Mouse (Mus musculus): ENCODE measurements at regions not wholly inside any gene's neighbourhood (a gene's known extent, or its start where the extent isn't known, plus 50 kb on each side); places are given as distances from the start of the nearest gene placed in this dataset.

- DNase-seq (ENCODE audit: low read depth): no peak
These were observed 84.1 kb upstream of the Nampt start for GRCm38 (mm10) chr12:32735224-32735623.

DNA sequence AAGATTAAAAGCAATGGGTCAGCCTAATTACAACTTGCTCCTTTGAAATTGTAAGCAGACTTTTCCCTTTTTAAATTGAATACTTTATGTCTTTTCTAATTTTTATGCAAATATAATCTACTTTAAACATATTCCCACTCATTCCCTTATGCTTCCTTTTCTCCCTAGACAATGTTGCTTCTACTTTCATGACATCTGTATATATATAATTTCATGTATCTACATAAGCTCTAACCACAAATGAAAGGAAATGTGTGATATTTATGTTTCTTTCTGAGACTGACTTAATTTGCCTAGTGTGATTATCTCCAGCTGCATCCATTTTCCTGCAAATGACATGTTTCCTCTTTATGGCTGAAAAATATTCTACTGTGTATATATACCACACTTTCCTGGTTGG, 77.9 kb upstream of the Nampt start:
- DNase-seq (ENCODE audit: low read depth): no peak

- no peak for DNase-seq (ENCODE audit: low read depth)
These were observed 61.8 kb upstream of the Nampt start for GRCm38 (mm10) chr12:32757441-32758119.

DNA sequence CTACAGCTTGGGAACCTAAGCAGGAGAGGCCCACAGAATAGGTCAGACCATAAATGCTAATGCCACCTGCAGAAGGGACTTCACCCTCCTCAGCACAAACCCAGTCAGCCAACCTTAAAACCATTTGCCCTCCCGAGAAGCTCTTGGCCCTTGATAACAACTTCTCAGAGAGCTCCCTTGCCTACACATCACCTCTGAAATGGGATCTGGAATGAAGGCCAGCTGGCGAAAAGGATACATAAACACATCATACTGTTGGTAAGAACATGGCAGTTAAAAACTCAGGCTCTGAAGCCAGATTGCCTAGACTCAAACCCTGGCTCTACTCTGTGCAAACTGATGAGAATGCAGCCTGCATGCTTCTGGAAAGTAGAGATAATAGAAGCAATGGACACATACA, 61.2 kb upstream of the Nampt start:
- DNase-seq (ENCODE audit: low read depth): no peak

- DNase-seq (ENCODE audit: low read depth): no peak
These were observed 58.7 kb upstream of the Nampt start for GRCm38 (mm10) chr12:32760627-32761026.

GRCm38 (mm10) chr12:32761055-32761454, 58.3 kb upstream of the Nampt start:
- DNase-seq (ENCODE audit: low read depth): no peak

DNA sequence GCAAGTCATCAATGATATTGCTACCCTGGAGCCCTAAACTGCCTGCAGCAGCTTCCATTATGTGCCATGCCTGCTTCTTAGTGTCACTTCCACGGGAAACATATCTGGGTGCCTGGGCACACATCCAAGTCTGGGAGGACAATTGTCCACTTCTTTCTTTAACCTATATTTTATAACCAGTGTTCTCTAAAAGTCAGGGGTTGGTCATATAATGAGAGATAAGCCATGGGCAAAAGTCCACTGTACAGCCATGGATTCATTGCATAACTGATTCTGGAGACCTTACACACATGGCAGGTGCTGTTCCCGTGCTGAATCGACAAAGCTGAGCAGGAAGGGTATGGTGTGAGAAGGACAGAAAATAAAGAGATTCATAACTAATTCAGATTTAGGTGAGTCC, 55.1 kb upstream of the Nampt start:
- no peak for DNase-seq (ENCODE audit: low read depth)

- DNase-seq (ENCODE audit: low read depth): no peak
These were observed 54.6 kb upstream of the Nampt start for GRCm38 (mm10) chr12:32764747-32765146.

GRCm38 (mm10) chr12:32765861-32766260, 53.5 kb upstream of the Nampt start:
- no peak for DNase-seq (ENCODE audit: low read depth)

- no peak for DNase-seq (ENCODE audit: low read depth)
These were observed 52.8 kb upstream of the Nampt start for GRCm38 (mm10) chr12:32766575-32766974.

- no peak for DNase-seq (ENCODE audit: low read depth)
These were observed 51.9 kb upstream of the Nampt start for GRCm38 (mm10) chr12:32767206-32768081.

DNA sequence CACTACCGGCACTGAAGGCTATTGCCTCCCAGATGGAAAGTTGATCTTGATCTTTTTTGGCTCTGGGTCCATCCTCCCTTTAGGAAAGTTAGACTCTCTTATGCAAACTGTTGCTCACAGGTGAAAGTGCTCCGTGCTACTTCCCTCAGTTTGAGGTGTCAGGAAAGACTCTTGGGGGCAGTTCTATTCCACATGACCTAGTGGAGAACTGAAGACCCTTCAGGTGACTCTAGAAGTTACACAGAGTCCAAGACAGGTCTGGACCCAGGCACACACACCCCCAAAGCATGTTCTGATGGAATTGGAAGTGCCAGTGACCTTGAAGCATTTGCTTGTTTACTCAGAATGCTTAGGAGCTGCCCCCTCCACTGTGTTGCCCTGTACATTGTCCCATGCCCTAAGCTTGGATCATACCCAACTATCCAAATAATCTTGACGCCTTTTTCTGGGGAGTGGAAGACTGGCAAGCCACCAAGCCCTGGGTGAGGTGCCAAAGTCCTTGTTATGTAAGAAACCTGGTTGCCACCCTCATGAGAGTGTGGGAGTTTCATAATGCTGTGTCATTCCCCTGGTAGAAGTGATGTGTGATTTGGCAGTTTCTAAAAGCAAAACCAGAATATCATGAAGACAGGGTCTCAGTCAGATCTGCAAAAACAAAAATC, 51.1 kb upstream of the Nampt start:
- no peak for DNase-seq (ENCODE audit: low read depth)

DNA sequence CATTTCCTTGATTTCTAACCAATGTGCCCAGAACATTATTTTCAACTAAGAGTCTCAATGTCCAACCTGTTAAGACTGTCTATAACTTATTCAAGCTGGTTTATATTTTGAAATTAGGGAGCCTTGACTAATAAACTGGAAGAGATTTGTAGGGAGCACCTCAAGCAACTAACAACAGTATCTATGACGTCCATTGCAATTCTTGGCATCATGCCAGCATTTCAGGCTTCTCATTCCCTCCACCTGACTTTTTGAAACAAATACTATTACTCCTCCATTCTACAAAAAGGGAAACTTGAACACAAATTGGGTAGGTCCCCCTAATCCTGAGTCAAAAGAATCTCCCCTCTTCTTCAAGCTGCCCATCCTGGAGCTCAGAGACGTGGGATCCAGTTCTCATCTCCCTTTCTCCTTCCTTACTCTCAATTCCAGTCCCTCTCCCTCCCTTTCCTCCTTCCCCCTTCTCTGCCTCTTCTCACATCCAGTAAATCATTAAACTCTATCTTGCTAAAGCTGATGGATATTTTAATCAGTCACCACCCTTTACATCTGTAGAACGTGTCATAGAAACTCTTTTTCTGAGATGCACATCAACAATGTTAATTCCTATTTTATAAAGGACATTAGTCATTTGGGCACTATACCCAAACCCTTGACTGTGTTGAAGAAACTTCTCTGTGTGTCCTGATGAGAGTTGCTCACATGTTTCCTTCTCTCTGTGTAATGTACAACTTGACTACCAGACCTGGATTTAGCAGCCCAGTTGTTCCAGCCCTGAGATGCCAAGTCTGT, 50.4 kb upstream of the Nampt start:
- no peak for DNase-seq (ENCODE audit: low read depth)
